Mouse (Mus musculus) kidney, postnatal 4 days (tissue): ENCODE results near the gene Ebf4.

Experiments
- DNase-seq, 2 experiments: peaks; one replicate each; pipeline ENCODE4 v3.0.0; 2021; ENCODE audit warnings: mixed read lengths in 2 of 2

Ebf4 gene

DNA sequence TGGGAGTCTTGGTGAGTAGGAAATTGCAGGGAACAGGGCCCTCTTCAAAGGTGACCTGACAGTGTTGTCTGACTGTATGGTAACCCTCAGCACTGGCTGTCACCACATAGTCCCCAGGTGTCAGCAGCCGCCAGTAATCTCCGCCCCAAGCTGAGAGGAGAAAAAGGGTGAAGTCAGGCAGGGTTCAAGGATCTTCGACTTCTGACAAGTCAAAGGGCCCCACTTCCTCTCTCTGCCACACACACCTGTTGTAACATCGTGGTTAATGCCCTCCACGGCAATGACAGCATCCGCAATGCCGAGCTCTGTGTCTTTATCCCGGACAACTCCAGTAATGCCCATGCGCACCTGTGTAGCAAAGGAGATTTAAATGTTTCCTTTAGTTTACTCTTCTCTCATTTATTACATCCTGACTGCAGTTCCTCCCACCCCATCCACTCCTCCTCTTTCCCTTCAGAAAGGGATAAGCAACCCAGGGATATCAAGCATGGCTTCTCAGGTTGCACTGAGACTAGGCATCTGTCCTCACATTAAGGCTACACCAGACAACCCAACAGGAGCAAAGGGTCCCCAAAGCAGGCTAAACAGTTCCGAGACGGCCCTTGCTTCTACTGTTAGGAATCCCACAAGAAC is 96.1 kb downstream of the Ebf4 start:
- no peak for DNase-seq

- DNase-seq = no peak
Observed at GRCm38 (mm10) chr2:130392836-130393235, 97.9 kb downstream of the Ebf4 start.

DNA sequence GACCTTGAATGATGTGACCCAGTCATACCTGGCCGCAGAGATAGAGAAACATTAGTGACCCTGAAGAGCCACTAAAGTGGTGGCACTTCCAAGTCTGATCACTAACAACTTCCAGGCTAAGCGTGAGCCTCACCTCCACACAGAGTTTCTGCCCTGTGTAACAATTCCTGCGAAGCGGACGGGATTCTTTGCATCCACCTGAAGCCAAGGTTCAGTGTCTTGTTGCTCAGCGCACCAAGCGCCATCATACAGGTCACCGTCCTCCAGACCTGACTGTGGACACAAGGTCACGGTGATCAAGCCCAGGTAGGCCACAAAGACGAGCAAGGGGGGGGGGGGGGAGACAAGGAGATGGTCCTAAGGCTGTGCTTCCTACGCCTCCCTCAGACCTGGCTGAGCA is 100.7 kb downstream of the Ebf4 start:
- no peak for DNase-seq

DNA sequence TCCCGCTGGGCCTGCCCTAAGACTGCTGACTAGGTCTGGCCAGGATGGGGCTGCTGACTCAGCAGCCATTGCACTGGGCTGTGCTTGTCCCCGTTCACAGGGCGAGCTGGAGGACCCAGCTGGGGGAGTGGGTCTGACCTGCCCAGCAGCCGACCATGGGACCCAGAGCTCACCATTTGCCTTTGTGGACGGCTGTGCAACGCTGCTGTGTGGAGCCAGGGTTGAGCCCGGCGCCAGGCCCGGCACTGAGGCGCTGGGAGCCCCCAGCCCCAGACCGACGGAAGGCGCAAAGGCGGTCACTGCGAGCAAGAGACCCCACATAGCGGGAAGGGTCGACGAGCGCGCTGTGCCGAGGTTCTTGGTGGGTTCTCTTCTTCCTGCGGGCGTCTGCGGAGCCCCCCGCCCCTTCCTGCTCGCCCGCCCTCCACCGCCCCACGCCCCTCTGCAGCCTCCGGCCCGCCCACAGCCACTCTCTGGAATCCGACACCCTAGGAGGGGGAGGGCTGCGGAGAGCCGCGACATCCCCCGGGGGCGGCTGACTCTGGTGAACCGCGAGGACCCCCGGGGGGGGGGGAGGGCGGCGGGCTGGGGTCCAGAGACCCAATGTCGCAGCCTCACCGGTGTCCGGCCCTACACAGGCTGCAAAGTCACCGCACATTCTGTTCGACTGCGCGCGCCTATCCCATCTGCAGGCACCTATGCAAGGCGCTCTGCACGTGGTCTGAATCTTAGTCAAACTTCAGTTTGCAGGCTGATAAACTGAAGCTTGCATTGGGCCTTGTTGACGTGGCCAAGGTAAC is 102.4 kb downstream of the Ebf4 start, which contains the start of gene Cpxm1:
Cpxm1 (minus strand) TSS at position 389 of the 800 bp plus-strand sequence.
- peak; percentile 73 to 80 for DNase-seq

DNA sequence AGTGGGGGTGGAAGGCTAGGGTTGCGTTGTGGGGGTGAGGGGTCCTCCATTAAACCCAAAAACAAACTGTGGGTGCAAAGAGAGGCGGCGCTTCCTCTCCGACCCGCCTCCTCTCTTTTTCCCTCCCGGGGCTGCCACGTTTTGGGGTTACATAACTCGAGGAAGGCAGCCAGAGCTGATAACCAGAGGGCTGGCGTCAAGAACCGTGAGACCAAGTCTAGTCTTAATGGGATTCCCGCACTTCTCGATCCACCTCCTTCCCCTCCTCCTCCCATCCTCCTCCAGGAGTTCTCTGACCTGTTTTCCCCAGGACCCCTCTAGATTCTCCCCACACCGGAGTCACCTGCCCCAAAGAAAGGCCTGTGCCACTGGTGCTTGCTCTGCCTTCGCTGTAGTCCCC is 103.1 kb downstream of the Ebf4 start:
- peak in 1 of 2 experiments; percentile 23 for DNase-seq

GRCm38 (mm10) chr2:130400046-130400445 is 105.1 kb downstream of the Ebf4 start:
- no peak for DNase-seq

GRCm38 (mm10) chr2:130401891-130402290 is 106.9 kb downstream of the Ebf4 start:
- DNase-seq = no peak

DNA sequence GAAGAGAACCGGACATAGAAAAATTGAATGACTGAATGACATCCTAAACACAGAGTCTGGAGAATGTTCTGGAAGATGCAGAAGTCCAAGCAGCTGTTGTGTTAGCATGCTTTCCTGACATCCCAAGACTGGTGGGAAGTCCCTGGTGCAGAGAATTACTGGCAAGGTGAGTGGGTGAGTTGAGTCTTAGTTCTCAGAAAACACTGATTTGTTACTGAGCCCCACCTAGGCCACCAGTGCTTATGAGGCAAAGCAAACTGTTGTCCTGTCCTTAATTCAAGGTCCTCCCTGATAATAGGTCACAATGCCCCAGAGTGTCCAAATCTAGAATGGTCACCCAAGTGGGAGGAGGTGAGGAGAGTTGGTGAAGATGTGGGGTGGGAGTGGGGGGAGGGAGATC is 110.0 kb downstream of the Ebf4 start, which contains the start of the genes Gm28372 and 1700020A23Rik:
Gm28372 (plus strand) TSS at position 301 of the 400 bp plus-strand sequence.
1700020A23Rik (plus strand) TSS at position 321 of the 400 bp plus-strand sequence.
- no peak for DNase-seq

- no peak for DNase-seq
Observed at GRCm38 (mm10) chr2:130406178-130406577, 111.2 kb downstream of the Ebf4 start, which contains the start of gene Tmem239. TSS of gene Tmem239 (plus strand) at chr2:130406478.

DNA sequence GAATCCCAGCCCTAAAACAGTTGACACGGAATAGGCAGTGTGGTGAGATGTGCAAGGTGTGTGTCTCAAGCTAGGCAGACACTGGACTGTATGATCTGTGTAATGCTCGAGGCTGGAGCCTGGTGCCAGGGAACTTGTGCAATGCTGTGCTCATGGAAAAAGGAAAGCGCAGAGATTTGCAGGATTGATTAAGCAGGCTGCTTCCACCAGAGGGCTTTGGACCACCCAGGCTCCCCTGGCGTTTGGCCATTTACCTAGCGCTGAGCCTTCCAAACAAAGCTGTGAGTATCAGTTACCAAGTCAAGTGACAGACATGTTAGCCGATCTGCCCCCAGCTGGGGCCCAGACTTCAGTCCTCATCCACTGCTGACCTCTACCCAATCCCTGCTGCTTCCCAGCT is 113.2 kb downstream of the Ebf4 start:
- peak in 1 of 2 experiments; percentile 30 for DNase-seq

- DNase-seq = peak; percentile 93 to 94
Observed at GRCm38 (mm10) chr2:130411558-130412495, 116.9 kb downstream of the Ebf4 start.

DNA sequence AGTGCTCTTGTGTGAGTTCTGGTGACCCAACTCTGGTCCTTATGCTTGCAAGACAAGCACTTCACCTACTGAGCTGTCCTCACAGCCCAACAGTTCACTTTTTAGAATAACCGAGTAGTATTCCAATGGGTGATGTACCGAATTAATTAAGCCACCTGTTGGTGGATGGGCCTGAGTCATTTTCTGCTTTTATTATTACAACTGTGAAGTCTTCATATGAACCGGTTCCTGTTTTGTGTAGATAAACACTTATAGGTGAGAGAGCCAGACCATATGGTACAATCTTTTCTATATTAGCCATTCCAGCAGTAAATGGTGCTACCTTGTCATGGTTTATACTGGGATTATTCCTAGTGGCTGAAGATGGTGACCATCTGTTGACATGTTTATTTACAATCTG is 117.8 kb downstream of the Ebf4 start:
- DNase-seq = no peak

GRCm38 (mm10) chr2:130414094-130414856 is 119.3 kb downstream of the Ebf4 start:
- peak in 1 of 2 experiments; percentile 19 for DNase-seq
